Mouse (Mus musculus) T-helper 2 cell (primary cell): ENCODE data around the gene Acvr1b.

Source experiments
- in situ Hi-C: fragments of 300-600 bp; cut with MboI, MseI; formaldehyde crosslinking; loops from one replicate; pipeline ENCODE4 v1.15.1; 2025; ENCODE audit warnings: high pct_unique_total_duplicates

Gene Acvr1b

GRCm38 (mm10) chr15:101173421-101174211 is at the start of gene Acvr1b:
TSS of gene Acvr1b (plus strand) at chr15:101174067.
- in situ Hi-C loops: loop anchor here (10.0 kb wide), 1 partner anchor 1079 kb away; no protein-coding TSS in a partner anchor

GRCm38 (mm10) chr15:101125561-101125960 is 48.3 kb upstream of the Acvr1b start:
- in situ Hi-C loops: no loop called here

DNA sequence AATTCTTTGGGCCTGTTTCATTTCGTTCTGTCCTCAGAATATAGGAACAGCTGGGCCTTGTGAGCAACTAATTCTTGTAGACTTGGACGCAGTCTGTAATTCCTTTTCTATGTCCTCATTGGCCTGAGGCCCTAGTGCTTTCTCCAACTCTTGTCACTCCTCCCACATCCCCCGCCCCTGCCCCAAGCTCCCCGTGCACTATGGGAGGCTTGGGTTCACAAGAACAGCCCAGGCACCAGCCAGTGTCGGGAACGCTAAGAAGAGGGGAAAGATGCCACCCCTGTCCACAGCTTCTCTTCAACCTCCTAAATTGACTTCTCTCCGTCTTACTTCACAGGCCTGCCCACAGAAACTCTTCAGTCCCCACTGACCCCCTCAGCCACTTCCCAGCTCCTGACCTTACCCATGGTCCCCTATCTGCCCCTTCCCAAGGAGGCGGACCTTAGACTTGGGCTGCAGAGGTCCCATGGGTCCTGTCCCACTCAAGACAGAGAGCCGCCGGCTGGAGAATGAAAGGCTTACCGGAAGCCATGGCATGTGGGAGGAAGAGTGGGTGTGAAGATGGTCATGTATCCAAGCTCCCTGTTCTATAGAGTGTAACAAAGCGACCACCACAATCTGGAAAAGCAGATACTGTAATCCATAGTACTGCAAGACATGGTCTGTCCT is 46.9 kb upstream of the Acvr1b start:
- in situ Hi-C loops: no loop called here

DNA sequence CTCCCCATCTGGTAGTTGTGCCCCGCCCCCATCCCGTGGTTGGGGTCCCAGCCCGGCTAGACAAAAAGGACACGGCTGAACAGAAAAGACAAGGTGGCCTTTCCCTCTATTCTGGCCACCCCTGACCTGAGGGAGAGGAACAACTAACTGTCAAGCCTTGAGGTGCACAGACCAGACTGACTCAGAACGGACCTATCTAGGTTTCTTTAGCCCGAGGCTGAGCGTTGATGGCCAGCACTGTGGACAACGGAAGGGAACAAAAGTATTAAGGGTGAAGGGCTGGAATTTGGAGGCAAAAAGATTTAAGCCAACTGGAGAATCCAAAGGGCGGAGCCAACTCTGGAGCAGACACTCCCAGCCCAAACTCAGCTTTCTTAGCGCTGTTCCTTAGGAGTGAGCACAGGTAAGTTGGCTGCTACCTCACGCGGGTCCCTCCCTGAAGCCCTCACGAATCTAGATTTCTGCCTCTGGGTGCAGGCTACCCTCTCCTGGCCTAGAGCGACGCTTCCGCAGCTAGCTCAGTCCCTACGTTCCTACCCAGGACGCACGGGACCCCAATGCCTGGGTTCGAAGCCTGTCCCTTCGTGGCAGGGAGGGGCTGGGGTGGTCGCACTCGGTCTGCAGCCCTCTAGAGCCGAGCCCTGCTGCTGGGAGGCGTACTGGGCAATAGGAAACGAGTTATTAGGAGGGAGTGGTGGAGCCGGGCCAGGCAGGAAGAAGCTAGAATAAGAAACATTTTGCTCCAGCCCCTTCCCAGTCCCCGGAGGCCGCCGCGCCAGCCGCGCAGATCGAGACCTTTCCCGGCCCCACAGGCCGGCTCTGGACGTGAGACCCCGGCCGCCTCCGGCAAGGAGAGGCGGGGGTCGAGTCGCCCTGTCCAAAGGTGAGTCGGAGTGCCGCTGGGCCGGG is 45.4 kb upstream of the Acvr1b start, which contains the start of gene Acvrl1:
Acvrl1 (plus strand) TSS at position 342 of the 909 bp plus-strand sequence.
- in situ Hi-C loops: no loop called here

- in situ Hi-C loops: no loop called here
These were observed 44.5 kb upstream of the Acvr1b start for GRCm38 (mm10) chr15:101129412-101129811.

- in situ Hi-C loops: no loop called here
These were observed 42.4 kb upstream of the Acvr1b start for GRCm38 (mm10) chr15:101131498-101131897.

GRCm38 (mm10) chr15:101132041-101132440 is 41.8 kb upstream of the Acvr1b start:
- in situ Hi-C loops: no loop called here

- in situ Hi-C loops: no loop called here
These were observed 41.1 kb upstream of the Acvr1b start for GRCm38 (mm10) chr15:101132761-101133160.

- in situ Hi-C loops: no loop called here
These were observed 39.7 kb upstream of the Acvr1b start for GRCm38 (mm10) chr15:101133993-101134704.

DNA sequence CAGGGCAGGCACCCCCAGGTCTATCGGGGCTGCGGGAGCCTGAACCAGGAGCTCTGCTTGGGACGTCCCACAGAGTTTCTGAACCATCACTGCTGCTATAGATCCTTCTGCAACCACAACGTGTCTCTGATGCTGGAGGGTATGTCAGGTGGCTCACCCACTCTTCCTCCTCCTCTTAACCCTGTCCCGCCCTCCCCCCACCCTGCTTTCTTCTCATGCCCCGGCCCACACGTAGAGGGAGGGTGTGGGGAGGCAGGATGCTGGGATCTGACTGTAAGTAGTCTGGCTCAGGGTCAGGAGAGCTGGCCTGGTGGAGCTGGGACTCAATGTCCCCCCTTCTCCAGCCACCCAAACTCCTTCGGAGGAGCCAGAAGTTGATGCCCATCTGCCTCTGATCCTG is 38.5 kb upstream of the Acvr1b start:
- in situ Hi-C loops: no loop called here

GRCm38 (mm10) chr15:101137455-101137854 is 36.4 kb upstream of the Acvr1b start:
- in situ Hi-C loops: no loop called here

- in situ Hi-C loops: no loop called here
These were observed 35.2 kb upstream of the Acvr1b start for GRCm38 (mm10) chr15:101138675-101139074.

GRCm38 (mm10) chr15:101139885-101140284 is 34.0 kb upstream of the Acvr1b start:
- in situ Hi-C loops: no loop called here

GRCm38 (mm10) chr15:101140587-101140986 is 33.3 kb upstream of the Acvr1b start:
- in situ Hi-C loops: no loop called here

GRCm38 (mm10) chr15:101141061-101141541 is 32.8 kb upstream of the Acvr1b start:
- in situ Hi-C loops: no loop called here

DNA sequence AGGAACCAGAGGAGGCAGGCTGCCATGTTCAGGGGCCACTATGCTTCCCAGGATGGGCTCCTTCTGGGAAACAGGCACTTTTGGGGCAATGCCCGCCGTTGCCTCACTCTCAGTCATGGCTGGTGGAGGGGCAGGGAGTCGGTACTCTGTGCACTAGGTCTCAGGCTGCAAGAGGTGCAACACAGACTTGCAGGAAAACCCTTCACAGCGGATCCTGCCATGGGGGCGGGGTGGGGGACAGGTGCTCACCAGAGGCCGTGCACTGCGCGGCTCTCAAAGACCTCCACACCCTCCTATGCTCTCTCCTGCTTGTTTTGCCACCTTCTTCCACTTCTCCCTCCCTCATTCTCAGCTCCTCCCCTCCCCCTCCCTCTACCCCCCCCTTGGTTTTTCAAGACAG is 31.2 kb upstream of the Acvr1b start:
- in situ Hi-C loops: no loop called here

DNA sequence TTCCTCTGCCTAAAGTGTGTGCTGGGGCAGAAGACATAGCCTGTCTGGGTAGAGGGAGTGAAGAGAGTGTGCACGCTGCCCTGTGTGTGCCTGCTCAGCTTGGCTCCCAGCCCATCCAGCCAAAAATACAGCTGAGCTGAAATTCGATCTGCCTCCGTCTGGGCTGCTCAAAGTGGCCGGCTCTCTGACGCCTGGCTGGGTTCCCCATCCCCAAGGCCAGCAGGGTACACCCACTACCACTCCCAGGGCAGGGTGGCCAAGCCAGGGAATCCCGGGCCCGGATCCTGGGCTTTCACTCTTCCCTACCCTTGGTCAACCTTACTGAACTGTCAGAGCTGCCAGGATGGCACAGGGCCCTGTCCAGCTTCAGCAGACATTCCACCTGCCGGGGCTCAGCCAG is 30.4 kb upstream of the Acvr1b start:
- in situ Hi-C loops: no loop called here

DNA sequence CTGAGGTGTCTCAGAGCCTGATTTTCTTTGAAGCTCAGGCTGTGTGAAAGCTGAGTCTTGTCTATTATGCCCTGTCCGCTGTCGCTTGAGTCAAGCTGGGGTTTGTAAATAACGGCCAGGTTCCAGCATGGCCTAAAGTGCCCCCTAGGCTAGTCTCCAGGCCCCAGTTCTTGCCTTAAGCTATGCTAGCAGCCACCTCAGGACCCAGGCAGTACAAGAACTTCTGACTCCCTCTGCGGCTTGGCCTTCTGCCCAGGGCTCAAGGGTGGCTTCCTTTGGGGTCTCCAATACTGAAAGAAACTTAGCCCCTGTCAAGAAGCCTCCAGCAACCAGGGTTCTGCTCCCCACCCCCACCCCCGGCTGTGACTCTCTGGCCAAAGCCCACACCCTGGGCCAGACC is 29.7 kb upstream of the Acvr1b start:
- in situ Hi-C loops: no loop called here

- in situ Hi-C loops: no loop called here
These were observed 29.1 kb upstream of the Acvr1b start for GRCm38 (mm10) chr15:101144779-101145178.

GRCm38 (mm10) chr15:101145424-101146099 is 28.3 kb upstream of the Acvr1b start:
- in situ Hi-C loops: no loop called here
